10 mouse cellular contexts compared by ENCODE assay signal in the genomic region with DNA sequence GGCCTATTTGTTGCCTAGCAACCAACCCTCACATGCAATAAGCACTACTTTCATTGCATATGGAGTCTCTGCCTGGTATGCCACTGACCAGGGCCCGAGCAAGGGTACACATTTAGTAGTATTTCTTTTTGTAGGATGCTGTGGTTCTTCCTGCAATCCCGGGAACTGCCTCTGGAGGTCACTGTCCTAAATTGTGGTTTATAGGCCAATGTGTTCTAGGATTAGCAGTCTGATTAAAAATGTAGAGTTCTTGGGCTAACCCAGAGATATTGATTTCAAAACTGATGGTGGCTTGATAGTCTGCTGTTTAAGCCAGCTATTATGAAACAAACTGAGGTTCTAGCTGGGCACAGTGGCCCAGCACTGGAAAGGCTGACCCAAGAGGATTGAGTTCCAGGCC. TPM values are rescaled to one million over a fixed set of nuclear protein-coding genes. Genes with fewer than 3 reads are reported as not detected.
DNase-seq lines count a peak whose midpoint lies in the region; ATAC-seq lines count a peak whose summit lies in the region.
"Had no signal": no experiment of that assay in that cellular context is flagged by ENCODE, and none has a peak within 500 bp of the region (broad histone marks: within the 10 kb centered on the region; RNA-seq: fewer than 3 reads in every experiment).

No protein-coding gene starts in this region.

- H3K9ac ChIP-seq in forebrain, embryonic 11.5 days (ENCODE audit: low read length), result no peak overlapping the region
- H3K9ac ChIP-seq in forebrain, embryonic 16.5 days (replicated peaks; ENCODE audit: low read depth, low read length), result no peak overlapping the region

- ATAC-seq in forebrain, embryonic 11.5 days (replicated peaks; ENCODE audit: low FRiP score), result no peak
- no peak for ATAC-seq in forebrain, embryonic 16.5 days

- H3K4me2 ChIP-seq in forebrain, embryonic 11.5 days (ENCODE audit: low read depth, low read length, severe bottlenecking), result no peak overlapping the region
- no peak overlapping the region for H3K4me2 ChIP-seq in forebrain, embryonic 16.5 days (ENCODE audit: low read length)

- no peaks in the 10 kb centered on the region for H3K27me3 ChIP-seq in forebrain, embryonic 11.5 days (ENCODE audit: control insufficient read depth, insufficient read depth, low read length)
- H3K27me3 ChIP-seq in forebrain, embryonic 16.5 days (replicated peaks; ENCODE audit: control insufficient read depth, insufficient read depth, low read length), result no peaks in the 10 kb centered on the region

- DNase-seq in forebrain, embryonic 11.5 days (ENCODE audit: low spot score), result peak; percentile 81
- DNase-seq in urinary bladder, adult 18-20 months (ENCODE audit: low spot score in 2 of 2), result peak; percentile 9 to 43
- DNase-seq in urinary bladder, postnatal 4 days (ENCODE audit: low spot score in 2 of 2), result no peak
- peak; percentile 48 to 66 for DNase-seq in cerebellum, postnatal 4 days (ENCODE audit: low spot score in 2 of 2)
- peak; percentile 59 for DNase-seq in kidney, postnatal 14 days
- DNase-seq in lung, postnatal 14 days, result peak; percentile 68
- peak; percentile 50 to 77 for DNase-seq in spleen, postnatal 4 days (ENCODE audit: low spot score in 2 of 2)

- H3K4me1 ChIP-seq in forebrain, embryonic 11.5 days (replicated peaks; ENCODE audit: control insufficient read depth, insufficient read depth, low read length), result no peaks in the 10 kb centered on the region
- H3K4me1 ChIP-seq in forebrain, embryonic 16.5 days (replicated peaks; ENCODE audit: control insufficient read depth, insufficient read depth, low read length), result peaks cover 6% of the 10 kb centered on the region; the same call in 1 of the 2 replicates

- H3K4me3 ChIP-seq in forebrain, embryonic 11.5 days (ENCODE audit: low read depth, low read length), result no peak overlapping the region
- no peak overlapping the region for H3K4me3 ChIP-seq in forebrain, embryonic 16.5 days (replicated peaks; ENCODE audit: low read length)
- H3K4me3 ChIP-seq: myocyte had no signal

- H3K36me3 ChIP-seq in forebrain, embryonic 11.5 days (ENCODE audit: control insufficient read depth, insufficient read depth, low read length), result no peaks in the 10 kb centered on the region
- no peaks in the 10 kb centered on the region for H3K36me3 ChIP-seq in forebrain, embryonic 16.5 days (ENCODE audit: control insufficient read depth, insufficient read depth)

- no peaks in the 10 kb centered on the region for H3K9me3 ChIP-seq in forebrain, embryonic 11.5 days (ENCODE audit: control insufficient read depth, low read length)
- H3K9me3 ChIP-seq in forebrain, embryonic 16.5 days (ENCODE audit: control insufficient read depth, low read length), result no peaks in the 10 kb centered on the region

- H3K27ac ChIP-seq in forebrain, embryonic 11.5 days (ENCODE audit: low read depth, low read length), result no peak overlapping the region
- no peak overlapping the region for H3K27ac ChIP-seq in forebrain, embryonic 16.5 days (ENCODE audit: low read length)

- 29% methylated on average over 2 of the region's 2 CpGs for WGBS in forebrain, embryonic 11.5 days
- 24% methylated on average over 2 of the region's 2 CpGs for WGBS in forebrain, embryonic 16.5 days

RNA-seq across cellular contexts. Expression of gene Edrf1, which starts 4.9 kb away (rescaled TPM):
- polyA plus RNA-seq in forebrain, embryonic 11.5 days (2014; fragmentation: Nextera tagmentation; extraction: Ambion mirVana), result 32.2 and 36.1 TPM in 2 replicates
- 25.0 and 29.7 TPM in 2 replicates for polyA plus RNA-seq in forebrain, embryonic 16.5 days (2015; fragmentation: Nextera tagmentation; extraction: Ambion mirVana)

RNA-seq across cellular contexts. Expression of gene Tex36, which starts 30.5 kb away (rescaled TPM):
- polyA plus RNA-seq in forebrain, embryonic 11.5 days (2014; fragmentation: Nextera tagmentation; extraction: Ambion mirVana), result not detected in 2 replicates
- polyA plus RNA-seq in forebrain, embryonic 16.5 days (2015; fragmentation: Nextera tagmentation; extraction: Ambion mirVana), result not detected in 2 replicates
- polyA plus RNA-seq: heart, embryonic 16.5 days; myocyte had no signal

RNA-seq across cellular contexts. Expression of gene Mmp21, which starts 47.4 kb away (rescaled TPM):
- polyA plus RNA-seq in forebrain, embryonic 11.5 days (2014; fragmentation: Nextera tagmentation; extraction: Ambion mirVana), result not detected in 2 replicates
- 0.16 TPM in 1 of 2 replicates, not detected in the other for polyA plus RNA-seq in forebrain, embryonic 16.5 days (2015; fragmentation: Nextera tagmentation; extraction: Ambion mirVana)
- polyA plus RNA-seq: heart, embryonic 16.5 days; myocyte had no signal

Comparison
In these comparisons a context has a peak if more than half of its experiments do, and no peak if none do; other contexts are left out.
1. DNase-seq: peak in forebrain, embryonic 11.5 days (single experiment), urinary bladder, adult 18-20 months (2 of 2), cerebellum, postnatal 4 days (2 of 2), kidney, postnatal 14 days (single experiment), lung, postnatal 14 days (single experiment) and spleen, postnatal 4 days (2 of 2); none in urinary bladder, postnatal 4 days (0 of 2).